Mouse (Mus musculus) C2C12 (cell line): ENCODE measurements around the gene Ggn. TPM values are rescaled to one million over a fixed set of nuclear protein-coding genes. Genes with fewer than 3 reads are reported as not detected.

Experiments
- H3K27me3 ChIP-seq: one replicate; pipeline ENCODE4 v1.6.1; 2011; ENCODE audit not compliant: control insufficient read depth, insufficient read depth, insufficient read length
- H3K36me3 ChIP-seq: one replicate; pipeline ENCODE4 v1.6.1; 2011; ENCODE audit not compliant: control insufficient read depth, insufficient read depth
- H3K4me3 ChIP-seq: one replicate; pipeline ENCODE4 v1.5.1; 2011; ENCODE audit warnings: mild to moderate bottlenecking, control low read depth; ENCODE audit not compliant: poor library complexity, insufficient read depth, severe bottlenecking
- H3K79me2 ChIP-seq: one replicate; pipeline ENCODE4 v1.6.1; 2011; ENCODE audit not compliant: control insufficient read depth, insufficient read depth
- H3K79me3 ChIP-seq: one replicate; pipeline ENCODE4 v1.6.1; 2011; ENCODE audit warnings: low read depth, control low read depth
- H3ac ChIP-seq: one replicate; pipeline ENCODE3; 2011; ENCODE audit warnings: low read depth; ENCODE audit not compliant: control insufficient read depth, insufficient read length
- CEBPB ChIP-seq: IDR thresholded peaks from one replicate; pipeline ENCODE4 v1.6.1; 2011; ENCODE audit warnings: low read depth, mild to moderate bottlenecking, control low read depth, moderate library complexity
- CTCF ChIP-seq: IDR thresholded peaks from one replicate; pipeline ENCODE4 v1.5.1; 2011; ENCODE audit not compliant: control insufficient read depth, insufficient read depth, insufficient read length
- FOSL1 ChIP-seq: IDR thresholded peaks from one replicate; pipeline ENCODE4 v1.8.0; 2011; ENCODE audit warnings: mild to moderate bottlenecking, low read length; ENCODE audit not compliant: poor library complexity, insufficient read depth, severe bottlenecking
- MAX ChIP-seq: IDR thresholded peaks from one replicate; pipeline ENCODE4 v1.6.1; 2011; ENCODE audit warnings: mild to moderate bottlenecking, control low read depth
- MYOD1 ChIP-seq: IDR thresholded peaks from one replicate; pipeline ENCODE4 v1.6.1; 2011; ENCODE audit warnings: low read depth; ENCODE audit not compliant: control insufficient read depth, insufficient read length
- MYOG ChIP-seq: IDR thresholded peaks from one replicate; pipeline ENCODE4 v1.6.1; 2011; ENCODE audit not compliant: control insufficient read depth, insufficient read length; ENCODE audit errors: extremely low read depth
- USF1 ChIP-seq: IDR thresholded peaks from one replicate; pipeline ENCODE4 v1.6.1; 2011; ENCODE audit warnings: low read depth, mild to moderate bottlenecking, control low read depth, moderate library complexity
- long read RNA-seq, 2 experiments: library from polyadenylated mRNA; unstranded; transcript quantifications; one replicate each; pipeline ENCODE4 v2.0.0; 2019 to 2020
- polyA plus RNA-seq: library from polyadenylated mRNA; unstranded; fragments of >200 nt; fragmentation: generic; extraction: Trizol; gene quantifications from one replicate; pipeline ENCODE4 v1.2.1, GENCODE M21; 2012; ENCODE audit warnings: missing spikeins

The Ggn gene
- 0.82 TPM for polyA plus RNA-seq
- long read RNA-seq, experiment 1, partial matches to known transcripts: 1 of 1 reads
- long read RNA-seq, experiment 1, other reads (novel, unspliced or antisense): 0 of 1 reads
- long read RNA-seq, experiment 2: 0 reads

- H3K4me3 ChIP-seq: peak within 1 kb of the TSS; percentile 44
- H3K79me2 ChIP-seq: no peaks in the 10 kb centered on the region
- TF ChIP-seq MYOD1 (no peak), MYOG (no peak), FOSL1 (no peak), CTCF (no peak), USF1 (no peak), CEBPB (no peak), MAX (no peak)
- no peaks in the 10 kb centered on the region for H3K79me3 ChIP-seq
- peak within 1 kb of the TSS; percentile 89 for H3ac ChIP-seq
- peaks cover 12% of the 10 kb centered on the region for H3K36me3 ChIP-seq
- no peaks in the 10 kb centered on the region for H3K27me3 ChIP-seq
These were observed at the start of gene Ggn, which contains the start of gene Spred3 for GRCm38 (mm10) chr7:29170066-29170754. TSS of gene Ggn (plus strand) at chr7:29170210. TSS of gene Spred3 (minus strand) at chr7:29170411.

GRCm38 (mm10) chr7:29122821-29123220, 47.2 kb upstream of the Ggn start:
- Histone ChIP-seq H3K27me3 (no peaks in the 10 kb centered on the region), H3K36me3 (no peaks in the 10 kb centered on the region), H3K79me2 (no peaks in the 10 kb centered on the region), H3K79me3 (no peaks in the 10 kb centered on the region), H3K4me3 (no peak overlapping the region), H3ac (no peak overlapping the region)
- TF ChIP-seq USF1 (no peak), MYOG (no peak), FOSL1 (no peak), CEBPB (no peak), MYOD1 (no peak), CTCF (no peak), MAX (no peak)

DNA sequence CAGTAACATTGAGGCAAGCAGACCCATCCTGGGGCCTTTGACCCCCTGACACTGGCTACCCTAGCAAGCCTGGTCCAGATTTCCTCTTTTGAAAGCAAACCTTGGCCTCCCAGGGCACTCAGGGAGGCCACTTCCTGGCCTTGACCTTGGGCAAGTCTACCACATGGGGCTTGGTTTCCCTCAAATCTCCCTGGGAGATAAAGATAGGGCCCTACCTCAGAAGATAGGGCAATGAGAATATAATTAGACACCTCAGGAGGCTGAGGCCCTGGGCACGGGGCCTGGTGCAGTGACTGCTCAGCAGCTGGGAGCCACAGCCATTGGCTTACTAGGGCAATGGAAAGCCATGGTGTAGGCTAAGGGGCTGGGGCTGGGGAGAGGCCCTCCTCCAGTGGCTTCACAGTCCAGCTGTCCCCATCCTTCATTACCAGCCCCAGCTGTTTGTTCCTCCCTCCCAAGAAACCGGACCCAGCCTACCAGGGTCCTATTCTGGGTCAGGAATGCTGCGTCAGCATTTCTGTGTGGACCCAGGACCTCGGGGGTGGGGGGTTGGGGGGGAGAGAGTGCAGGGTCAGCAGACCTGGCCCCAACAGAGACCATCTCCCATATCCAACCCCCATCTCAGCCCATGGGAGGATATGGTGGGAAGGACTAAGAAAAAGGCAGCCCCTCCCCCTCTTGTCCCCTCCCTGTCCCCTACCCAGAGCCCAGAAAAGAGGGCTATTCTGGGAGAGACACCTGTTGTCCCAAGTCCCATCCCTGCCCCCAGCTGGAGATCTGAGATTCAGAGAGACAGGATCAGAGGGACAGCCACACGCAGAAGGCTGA, 46.3 kb upstream of the Ggn start:
- no peaks in the 10 kb centered on the region for H3K79me2 ChIP-seq
- TF ChIP-seq MYOD1 (peak; percentile 87), MYOG (no peak)
- H3K27me3 ChIP-seq: no peaks in the 10 kb centered on the region
- no peak overlapping the region for H3ac ChIP-seq
- H3K79me3 ChIP-seq: no peaks in the 10 kb centered on the region
- H3K4me3 ChIP-seq: no peak overlapping the region
- H3K36me3 ChIP-seq: no peaks in the 10 kb centered on the region

DNA sequence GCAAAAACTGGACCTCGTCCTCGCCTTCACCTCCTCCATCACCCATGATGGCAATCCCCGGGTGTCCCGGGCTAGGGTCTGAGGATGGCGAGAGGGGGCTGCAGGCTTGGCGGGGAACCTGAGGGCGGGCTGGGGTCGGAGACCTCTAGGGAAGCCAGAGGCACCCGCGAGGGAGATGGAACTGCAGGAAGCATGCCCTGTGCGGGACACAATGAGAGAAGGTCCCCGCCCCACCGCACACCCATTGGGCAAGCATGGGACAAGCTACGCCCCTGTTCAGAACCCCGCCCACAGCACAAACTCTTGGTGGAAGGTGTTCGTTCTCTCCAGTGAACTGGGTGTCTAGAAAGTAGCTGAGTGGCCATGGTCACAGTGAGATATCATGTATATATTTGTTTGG, 45.0 kb upstream of the Ggn start, which contains the start of gene Ryr1:
Ryr1 (minus strand) TSS at position 210 of the 400 bp plus-strand sequence.
- no peak for TF ChIP-seq USF1
- TF ChIP-seq MYOG: no peak
- no peak for TF ChIP-seq MAX
- H3K79me3 ChIP-seq: no peaks in the 10 kb centered on the region
- H3K27me3 ChIP-seq: no peaks in the 10 kb centered on the region
- peak within 1 kb of the TSS; percentile 54 for H3ac ChIP-seq
- H3K4me3 ChIP-seq: peak within 1 kb of the TSS; percentile 14
- no peaks in the 10 kb centered on the region for H3K36me3 ChIP-seq
- H3K79me2 ChIP-seq: no peaks in the 10 kb centered on the region

DNA sequence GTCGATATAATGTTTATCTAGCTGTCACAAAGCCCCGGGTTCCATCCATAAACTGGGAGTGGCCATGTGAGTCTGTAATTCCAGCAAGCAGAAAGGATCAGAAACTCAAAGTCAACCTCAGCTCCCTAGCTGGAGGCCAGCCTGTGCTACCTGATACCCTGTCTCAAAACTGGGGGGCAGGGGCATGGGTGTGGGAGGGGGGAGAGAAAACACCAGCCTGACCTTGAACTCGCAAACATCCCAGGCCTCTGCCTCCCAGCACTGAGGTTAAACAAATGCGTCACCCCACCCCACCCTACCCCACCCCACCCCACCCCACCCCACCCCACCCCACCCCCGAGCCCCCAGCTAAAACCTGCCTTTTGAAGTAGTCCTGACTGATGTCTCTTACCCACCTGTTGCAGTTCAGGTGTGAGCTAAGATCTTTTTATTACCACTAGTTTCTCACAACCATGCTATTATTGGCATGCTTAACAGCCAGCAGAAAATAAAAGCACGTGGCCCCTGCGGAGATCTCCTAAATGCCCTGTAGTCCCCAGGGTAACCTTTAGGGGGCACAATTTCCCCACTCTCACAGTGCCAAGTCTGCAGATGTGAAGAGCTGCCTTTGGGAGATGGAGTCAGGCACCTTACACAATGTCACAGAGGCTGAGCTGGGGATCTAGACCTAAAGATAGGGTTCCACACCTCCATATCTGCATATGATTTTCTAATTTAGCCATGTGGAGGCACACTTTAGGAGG, 43.7 kb upstream of the Ggn start:
- no peaks in the 10 kb centered on the region for H3K79me2 ChIP-seq

More for the DNA sequence above, 43.7 kb upstream of the Ggn start:
- Histone ChIP-seq H3K79me3 (no peaks in the 10 kb centered on the region), H3K27me3 (no peaks in the 10 kb centered on the region), H3ac (no peak overlapping the region), H3K36me3 (no peaks in the 10 kb centered on the region), H3K4me3 (no peak overlapping the region)
- TF ChIP-seq FOSL1 (no peak), USF1 (peak; percentile 51), CEBPB (no peak), MYOG (no peak), MYOD1 (no peak), CTCF (peak; percentile 36), MAX (no peak)
